Mouse (Mus musculus): ENCODE data around the gene Kat8. TPM values are rescaled to one million over a fixed set of nuclear protein-coding genes. Genes with fewer than 3 reads are reported as not detected.

The Kat8 gene
- polyA plus RNA-seq, 1 experiment from 2014 or later: 42.1 TPM

- Histone ChIP-seq H3K4me2 (ENCODE audit: low read length) (peak within 1 kb of the TSS; percentile 76), H3K4me3 (ENCODE audit: low read length) (peak within 1 kb of the TSS; percentile 83), H3K27ac (ENCODE audit: low read depth, low read length) (peak within 1 kb of the TSS; percentile 98), H3K9me3 (ENCODE audit: control insufficient read depth, low read length) (no peaks in the 10 kb centered on the region), H3K9ac (ENCODE audit: low read depth, low read length) (peak within 1 kb of the TSS; percentile 94), H3K27me3 (replicated peaks; ENCODE audit: control insufficient read depth, insufficient read depth, low read length) (no peaks in the 10 kb centered on the region), H3K4me1 (ENCODE audit: control insufficient read depth, insufficient read depth, low read depth, low read length) (peaks cover 27% of the 10 kb centered on the region), H3K36me3 (ENCODE audit: control insufficient read depth, insufficient read depth, low read length) (peaks cover 31% of the 10 kb centered on the region)
- under 1% methylated on average over 58 of the region's 60 CpGs for WGBS
- ATAC-seq: peak; percentile 67
These were observed 35.6 kb upstream of the Kat8 start, which contains the start of gene Zfp668 for GRCm38 (mm10) chr7:127876467-127877348. Zfp668 (minus strand) TSS chr7:127876828.

- Histone ChIP-seq H3K9me3 (ENCODE audit: control insufficient read depth, low read length) (no peaks in the 10 kb centered on the region), H3K36me3 (ENCODE audit: control insufficient read depth, insufficient read depth, low read length) (peaks cover 51% of the 10 kb centered on the region), H3K4me3 (ENCODE audit: low read length) (no peak overlapping the region), H3K4me2 (ENCODE audit: low read length) (no peak overlapping the region), H3K27ac (ENCODE audit: low read depth, low read length) (no peak overlapping the region), H3K9ac (ENCODE audit: low read depth, low read length) (no peak overlapping the region), H3K27me3 (replicated peaks; ENCODE audit: control insufficient read depth, insufficient read depth, low read length) (no peaks in the 10 kb centered on the region), H3K4me1 (ENCODE audit: control insufficient read depth, insufficient read depth, low read depth, low read length) (peaks cover 20% of the 10 kb centered on the region)
- no peak for ATAC-seq
- 98% methylated on average over 9 of the region's 9 CpGs for WGBS
These were observed 33.0 kb upstream of the Kat8 start for GRCm38 (mm10) chr7:127879301-127879700.

GRCm38 (mm10) chr7:127880431-127880830 is 31.9 kb upstream of the Kat8 start:
- no peak overlapping the region for H3K9ac ChIP-seq (ENCODE audit: low read depth, low read length)
- no peak overlapping the region for H3K4me2 ChIP-seq (ENCODE audit: low read length)
- H3K9me3 ChIP-seq (ENCODE audit: control insufficient read depth, low read length): no peaks in the 10 kb centered on the region
- ATAC-seq: no peak
- peaks cover 16% of the 10 kb centered on the region for H3K4me1 ChIP-seq (ENCODE audit: control insufficient read depth, insufficient read depth, low read depth, low read length)
- 91% methylated on average over 12 of the region's 12 CpGs for WGBS
- H3K4me3 ChIP-seq (ENCODE audit: low read length): no peak overlapping the region
- H3K27me3 ChIP-seq (replicated peaks; ENCODE audit: control insufficient read depth, insufficient read depth, low read length): no peaks in the 10 kb centered on the region
- H3K36me3 ChIP-seq (ENCODE audit: control insufficient read depth, insufficient read depth, low read length): peaks cover 55% of the 10 kb centered on the region
- no peak overlapping the region for H3K27ac ChIP-seq (ENCODE audit: low read depth, low read length)

GRCm38 (mm10) chr7:127885951-127886350 is 26.4 kb upstream of the Kat8 start:
- H3K36me3 ChIP-seq (ENCODE audit: control insufficient read depth, insufficient read depth, low read length): peaks cover 58% of the 10 kb centered on the region
- ATAC-seq: no peak
- H3K9me3 ChIP-seq (ENCODE audit: control insufficient read depth, low read length): no peaks in the 10 kb centered on the region
- 68% methylated on average over 6 of the region's 6 CpGs for WGBS
- H3K4me1 ChIP-seq (ENCODE audit: control insufficient read depth, insufficient read depth, low read depth, low read length): peaks cover 8% of the 10 kb centered on the region
- H3K27me3 ChIP-seq (replicated peaks; ENCODE audit: control insufficient read depth, insufficient read depth, low read length): no peaks in the 10 kb centered on the region
- H3K4me3 ChIP-seq (ENCODE audit: low read length): no peak overlapping the region
- no peak overlapping the region for H3K27ac ChIP-seq (ENCODE audit: low read depth, low read length)
- no peak overlapping the region for H3K9ac ChIP-seq (ENCODE audit: low read depth, low read length)
- H3K4me2 ChIP-seq (ENCODE audit: low read length): no peak overlapping the region

- WGBS: 92% methylated on average over 6 of the region's 6 CpGs
- peaks cover 52% of the 10 kb centered on the region for H3K36me3 ChIP-seq (ENCODE audit: control insufficient read depth, insufficient read depth, low read length)
- H3K27ac ChIP-seq (ENCODE audit: low read depth, low read length): no peak overlapping the region
- H3K4me1 ChIP-seq (ENCODE audit: control insufficient read depth, insufficient read depth, low read depth, low read length): peaks cover 8% of the 10 kb centered on the region
- H3K27me3 ChIP-seq (replicated peaks; ENCODE audit: control insufficient read depth, insufficient read depth, low read length): no peaks in the 10 kb centered on the region
- no peaks in the 10 kb centered on the region for H3K9me3 ChIP-seq (ENCODE audit: control insufficient read depth, low read length)
- ATAC-seq: no peak
- no peak overlapping the region for H3K4me2 ChIP-seq (ENCODE audit: low read length)
- H3K9ac ChIP-seq (ENCODE audit: low read depth, low read length): no peak overlapping the region
- H3K4me3 ChIP-seq (ENCODE audit: low read length): no peak overlapping the region
These were observed 25.8 kb upstream of the Kat8 start for GRCm38 (mm10) chr7:127886551-127886950.

- peaks cover 46% of the 10 kb centered on the region for H3K36me3 ChIP-seq (ENCODE audit: control insufficient read depth, insufficient read depth, low read length)
- H3K4me3 ChIP-seq (ENCODE audit: low read length): no peak overlapping the region
- no peak for ATAC-seq
- H3K9ac ChIP-seq (ENCODE audit: low read depth, low read length): no peak overlapping the region
- H3K9me3 ChIP-seq (ENCODE audit: control insufficient read depth, low read length): no peaks in the 10 kb centered on the region
- H3K27ac ChIP-seq (ENCODE audit: low read depth, low read length): no peak overlapping the region
- 87% methylated on average over 8 of the region's 8 CpGs for WGBS
- peaks cover 8% of the 10 kb centered on the region for H3K4me1 ChIP-seq (ENCODE audit: control insufficient read depth, insufficient read depth, low read depth, low read length)
- no peak overlapping the region for H3K4me2 ChIP-seq (ENCODE audit: low read length)
- no peaks in the 10 kb centered on the region for H3K27me3 ChIP-seq (replicated peaks; ENCODE audit: control insufficient read depth, insufficient read depth, low read length)
These were observed 25.1 kb upstream of the Kat8 start for GRCm38 (mm10) chr7:127887191-127887590.

- 85% methylated on average over 3 of the region's 3 CpGs for WGBS
- H3K9ac ChIP-seq (ENCODE audit: low read depth, low read length): no peak overlapping the region
- H3K4me2 ChIP-seq (ENCODE audit: low read length): no peak overlapping the region
- H3K36me3 ChIP-seq (ENCODE audit: control insufficient read depth, insufficient read depth, low read length): peaks cover 43% of the 10 kb centered on the region
- no peaks in the 10 kb centered on the region for H3K9me3 ChIP-seq (ENCODE audit: control insufficient read depth, low read length)
- H3K4me1 ChIP-seq (ENCODE audit: control insufficient read depth, insufficient read depth, low read depth, low read length): peaks cover 8% of the 10 kb centered on the region
- no peaks in the 10 kb centered on the region for H3K27me3 ChIP-seq (replicated peaks; ENCODE audit: control insufficient read depth, insufficient read depth, low read length)
- no peak for ATAC-seq
- H3K27ac ChIP-seq (ENCODE audit: low read depth, low read length): no peak overlapping the region
- H3K4me3 ChIP-seq (ENCODE audit: low read length): no peak overlapping the region
These were observed 24.5 kb upstream of the Kat8 start for GRCm38 (mm10) chr7:127887781-127888180.

- WGBS: 82% methylated on average over 3 of the region's 3 CpGs
- ATAC-seq: no peak
- H3K36me3 ChIP-seq (ENCODE audit: control insufficient read depth, insufficient read depth, low read length): peaks cover 35% of the 10 kb centered on the region
These were observed 23.5 kb upstream of the Kat8 start for GRCm38 (mm10) chr7:127888821-127889220.

GRCm38 (mm10) chr7:127890798-127891197 is 21.5 kb upstream of the Kat8 start, which contains the start of gene Prss53:
Prss53 (minus strand) TSS chr7:127890970.
- 31% methylated on average over 4 of the region's 4 CpGs for WGBS
- no peak within 1 kb of the TSS for H3K9ac ChIP-seq (ENCODE audit: low read depth, low read length)
- no peaks in the 10 kb centered on the region for H3K27me3 ChIP-seq (replicated peaks; ENCODE audit: control insufficient read depth, insufficient read depth, low read length)
- H3K36me3 ChIP-seq (ENCODE audit: control insufficient read depth, insufficient read depth, low read length): peaks cover 24% of the 10 kb centered on the region
- H3K4me3 ChIP-seq (ENCODE audit: low read length): no peak within 1 kb of the TSS
- H3K9me3 ChIP-seq (ENCODE audit: control insufficient read depth, low read length): no peaks in the 10 kb centered on the region
- no peak within 1 kb of the TSS for H3K27ac ChIP-seq (ENCODE audit: low read depth, low read length)
- no peak within 1 kb of the TSS for H3K4me2 ChIP-seq (ENCODE audit: low read length)
- H3K4me1 ChIP-seq (ENCODE audit: control insufficient read depth, insufficient read depth, low read depth, low read length): peaks cover 7% of the 10 kb centered on the region
- no peak for ATAC-seq

More at GRCm38 (mm10) chr7:127888821-127889220, 23.5 kb upstream of the Kat8 start:
- no peak overlapping the region for H3K4me2 ChIP-seq (ENCODE audit: low read length)
- peaks cover 5% of the 10 kb centered on the region for H3K4me1 ChIP-seq (ENCODE audit: control insufficient read depth, insufficient read depth, low read depth, low read length)
- H3K4me3 ChIP-seq (ENCODE audit: low read length): no peak overlapping the region
- H3K9ac ChIP-seq (ENCODE audit: low read depth, low read length): no peak overlapping the region
- no peak overlapping the region for H3K27ac ChIP-seq (ENCODE audit: low read depth, low read length)
- no peaks in the 10 kb centered on the region for H3K9me3 ChIP-seq (ENCODE audit: control insufficient read depth, low read length)
- H3K27me3 ChIP-seq (replicated peaks; ENCODE audit: control insufficient read depth, insufficient read depth, low read length): no peaks in the 10 kb centered on the region
